Mouse (Mus musculus): ENCODE data around the gene Fxr2. TPM values are rescaled to one million over a fixed set of nuclear protein-coding genes. Genes with fewer than 3 reads are reported as not detected.
A peak's percentile ranks its signal among the peaks of the same experiment; 100 is the strongest.

Fxr2 gene
- polyA plus RNA-seq, 1 experiment = 85.8 TPM

- DNase-seq (ENCODE audit: low spot score) = no peak
These were observed 24.0 kb downstream of the Fxr2 start for GRCm38 (mm10) chr11:69656617-69657461.

- no peak for DNase-seq (ENCODE audit: low spot score)
These were observed 24.7 kb downstream of the Fxr2 start for GRCm38 (mm10) chr11:69657462-69657881.

DNA sequence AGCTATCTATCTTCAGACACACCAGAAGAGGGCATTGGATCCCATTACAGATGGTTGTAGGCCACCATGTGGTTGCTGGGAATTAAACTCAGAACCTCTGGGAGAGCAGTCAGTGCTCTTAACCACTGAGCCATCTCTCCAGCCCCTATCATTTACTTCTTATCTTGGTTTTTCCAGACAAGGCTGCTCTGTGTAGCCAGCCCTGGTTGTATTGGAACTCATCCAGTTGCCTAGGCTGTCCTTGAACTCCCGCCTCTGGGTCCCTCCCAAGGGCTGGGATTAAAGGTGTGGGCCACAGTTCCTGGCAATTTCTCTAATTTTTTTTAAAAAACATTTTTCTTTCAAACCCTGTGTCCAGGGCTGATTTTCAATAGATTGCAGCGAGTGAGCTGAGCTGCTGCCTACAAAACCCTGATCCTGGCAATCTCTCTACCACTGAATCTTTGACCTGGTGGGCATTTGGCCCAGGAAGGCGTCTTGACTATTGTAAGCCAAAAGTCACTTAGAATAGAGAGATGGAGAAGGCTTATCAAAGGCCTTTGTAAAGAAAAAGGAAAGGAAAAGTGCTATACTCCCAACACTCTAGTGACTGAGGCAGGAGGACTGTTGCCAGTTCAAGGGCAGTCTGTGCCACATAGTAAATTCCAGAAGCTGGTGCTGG, 28.6 kb downstream of the Fxr2 start:
- no peak for DNase-seq (ENCODE audit: low spot score)

DNA sequence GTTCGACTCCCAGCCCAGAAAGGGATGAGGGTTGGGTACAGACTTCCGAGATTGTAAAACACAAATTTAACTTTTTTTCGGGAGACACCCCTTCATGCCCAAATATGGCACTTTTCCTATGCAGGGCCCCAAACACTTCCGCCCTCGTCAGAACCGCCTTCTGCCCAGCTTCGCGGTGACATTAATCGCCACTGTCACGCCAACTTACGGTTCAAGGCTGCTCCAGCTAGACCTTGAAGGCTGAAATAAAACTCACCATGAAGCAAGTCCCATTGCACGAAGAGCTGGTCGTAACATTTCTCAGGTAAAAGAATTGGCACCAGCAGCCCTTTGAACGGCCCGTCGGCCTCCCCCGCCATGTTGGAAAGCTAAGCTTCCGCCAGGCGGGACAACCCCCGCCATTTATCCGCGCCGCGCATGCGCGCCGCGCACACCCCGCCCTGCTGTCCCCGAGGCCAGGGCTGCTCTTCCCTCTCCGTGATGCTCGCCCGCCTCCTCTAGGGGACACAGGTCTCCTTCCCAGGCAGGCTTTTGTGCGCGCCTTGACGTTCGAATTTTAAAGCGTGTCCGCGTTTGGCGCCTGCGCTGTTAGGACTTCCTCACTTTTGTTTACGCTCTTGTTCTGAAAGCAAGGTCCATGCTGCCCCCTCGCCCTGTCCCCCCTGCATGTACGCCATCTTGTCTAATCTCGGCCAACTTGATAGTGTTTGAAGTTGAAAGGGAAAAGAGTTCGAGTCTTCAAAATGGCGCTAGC, 29.6 kb downstream of the Fxr2 start, which contains the start of gene Mpdu1:
Gene Mpdu1 (minus strand): TSS at position 430 of the 754 bp plus-strand sequence.
- DNase-seq (ENCODE audit: low spot score) = peak; percentile 91

- no peak for DNase-seq (ENCODE audit: low spot score)
These were observed 30.3 kb downstream of the Fxr2 start for GRCm38 (mm10) chr11:69662967-69663671.

DNA sequence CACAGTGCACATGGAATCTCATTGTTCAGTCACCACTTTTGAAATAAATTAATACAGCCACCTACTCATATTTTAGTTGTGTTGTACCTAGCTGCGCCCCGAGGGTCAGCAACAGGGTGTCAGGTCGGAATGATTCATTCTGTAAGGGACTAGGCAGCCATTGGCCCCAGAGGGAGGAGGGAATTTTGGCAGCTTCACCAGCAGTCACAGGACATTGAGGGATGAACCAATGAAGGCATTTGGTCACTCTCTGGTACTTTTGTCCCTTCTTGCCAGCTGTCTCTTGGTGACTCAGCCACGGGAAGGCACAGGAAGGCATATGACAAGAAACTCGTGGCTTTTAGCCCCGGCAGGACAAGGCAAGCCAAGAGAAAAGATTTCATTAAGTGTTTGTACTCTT, 31.0 kb downstream of the Fxr2 start:
- no peak for DNase-seq (ENCODE audit: low spot score)

- DNase-seq (ENCODE audit: low spot score) = no peak
These were observed 32.1 kb downstream of the Fxr2 start for GRCm38 (mm10) chr11:69664841-69665240.

DNA sequence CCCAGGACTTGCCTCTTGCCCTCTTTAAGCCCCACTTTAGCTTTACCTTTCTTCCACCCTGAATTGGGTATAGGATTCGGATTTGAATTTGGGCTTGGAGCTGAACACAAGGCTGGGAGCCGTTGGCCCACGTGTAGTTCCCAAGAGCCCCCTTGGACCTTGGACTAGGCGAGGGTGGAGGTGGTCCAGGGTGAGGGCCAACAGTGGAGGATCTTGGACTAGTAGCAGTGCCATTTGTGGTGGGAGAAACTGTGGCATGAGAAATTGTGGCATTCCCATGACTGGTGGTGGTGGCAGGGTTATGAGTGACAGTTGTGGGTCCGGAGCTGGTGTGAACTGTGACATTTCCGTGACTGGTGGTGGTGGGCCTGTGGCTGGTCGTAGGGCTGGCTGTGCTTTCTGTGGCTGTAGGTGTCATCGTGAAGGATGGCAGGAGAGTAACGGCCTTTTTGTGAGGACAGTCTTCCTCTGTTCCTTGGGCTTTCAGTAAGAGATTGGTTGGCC, 32.7 kb downstream of the Fxr2 start:
- DNase-seq (ENCODE audit: low spot score) = no peak

DNA sequence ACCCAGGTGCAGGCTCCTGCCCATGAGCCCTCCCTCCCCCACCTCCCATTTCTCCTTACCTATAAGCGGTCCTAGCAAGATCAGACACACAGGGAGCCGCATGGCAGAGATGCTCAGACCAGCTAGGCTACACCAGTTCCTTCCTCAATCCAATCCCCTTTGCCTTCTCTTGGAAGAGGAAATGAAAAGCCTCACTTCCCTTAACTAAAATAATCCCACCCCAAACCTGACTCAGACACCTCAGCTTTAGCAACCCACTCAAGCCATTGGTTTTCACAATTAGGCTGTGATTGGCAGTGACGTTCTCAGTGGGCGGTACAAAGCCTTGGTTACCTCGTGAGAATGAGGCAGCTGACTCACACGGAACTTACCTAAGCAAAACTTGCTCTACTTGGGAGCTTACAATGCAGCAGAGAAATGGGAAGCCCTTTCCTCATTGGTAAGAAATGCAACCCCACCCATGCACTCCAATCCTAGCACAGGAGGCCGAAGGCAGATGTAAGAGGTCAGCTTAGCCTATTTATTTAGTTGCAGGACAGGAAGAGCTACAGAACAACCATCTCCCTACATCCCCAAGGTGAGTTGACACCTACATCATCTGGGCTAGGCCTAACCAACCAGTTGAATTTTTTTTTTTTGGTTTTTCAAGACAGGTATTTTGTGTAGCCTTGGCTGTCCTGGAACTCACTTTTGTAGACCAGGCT, 33.3 kb downstream of the Fxr2 start, which contains the start of gene Cd68:
Gene Cd68 (minus strand): TSS at position 193 of the 704 bp plus-strand sequence.
- DNase-seq (ENCODE audit: low spot score) = no peak

GRCm38 (mm10) chr11:69666665-69667005, 33.8 kb downstream of the Fxr2 start:
- DNase-seq (ENCODE audit: low spot score) = no peak

GRCm38 (mm10) chr11:69670786-69671725, 38.3 kb downstream of the Fxr2 start:
- DNase-seq (ENCODE audit: low spot score) = peak; percentile 89

DNA sequence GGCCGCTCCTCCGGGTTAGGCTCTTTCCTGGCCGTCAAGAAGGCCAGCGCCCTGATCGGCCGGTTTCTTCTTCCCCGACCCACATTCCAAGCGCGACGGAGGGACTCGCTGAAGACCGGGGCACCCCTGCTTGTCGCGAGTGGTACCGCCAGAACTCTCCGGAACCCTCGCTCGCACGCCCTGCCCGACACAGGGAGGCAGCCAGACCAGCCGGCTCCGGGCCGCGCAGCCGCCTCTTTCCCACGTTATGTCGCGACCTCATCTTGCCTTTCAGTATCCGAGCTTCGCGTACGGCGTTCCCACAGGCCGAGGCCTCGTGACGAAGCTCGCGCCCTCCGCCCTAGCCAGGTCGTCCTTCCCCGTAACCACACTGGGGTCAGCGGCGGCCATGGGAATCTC, 38.9 kb downstream of the Fxr2 start:
- DNase-seq (ENCODE audit: low spot score) = no peak

- DNase-seq (ENCODE audit: low spot score) = peak; percentile 97
These were observed 39.5 kb downstream of the Fxr2 start, which contains the start of gene Eif4a1 for GRCm38 (mm10) chr11:69672211-69672706. Eif4a1 (minus strand) TSS chr11:69672423.

DNA sequence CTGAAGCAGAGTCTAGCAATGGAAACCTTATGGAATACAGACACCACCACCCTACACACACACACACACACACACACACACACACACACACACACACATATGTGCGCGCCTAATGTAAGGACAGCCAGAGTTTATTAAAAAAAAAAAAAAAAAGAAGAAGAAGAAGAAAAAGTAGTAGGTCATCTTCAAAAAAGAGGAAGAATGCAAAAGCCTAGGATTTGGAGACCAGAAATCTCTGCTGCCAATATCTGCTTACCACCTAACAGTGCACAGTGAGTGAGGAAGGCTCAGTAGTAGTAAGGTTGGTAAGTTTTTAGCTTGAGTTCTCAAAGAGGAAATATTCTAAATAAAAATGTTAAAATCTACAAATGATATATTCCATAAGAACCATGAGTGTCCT, 46.4 kb downstream of the Fxr2 start:
- no peak for DNase-seq (ENCODE audit: low spot score)

DNA sequence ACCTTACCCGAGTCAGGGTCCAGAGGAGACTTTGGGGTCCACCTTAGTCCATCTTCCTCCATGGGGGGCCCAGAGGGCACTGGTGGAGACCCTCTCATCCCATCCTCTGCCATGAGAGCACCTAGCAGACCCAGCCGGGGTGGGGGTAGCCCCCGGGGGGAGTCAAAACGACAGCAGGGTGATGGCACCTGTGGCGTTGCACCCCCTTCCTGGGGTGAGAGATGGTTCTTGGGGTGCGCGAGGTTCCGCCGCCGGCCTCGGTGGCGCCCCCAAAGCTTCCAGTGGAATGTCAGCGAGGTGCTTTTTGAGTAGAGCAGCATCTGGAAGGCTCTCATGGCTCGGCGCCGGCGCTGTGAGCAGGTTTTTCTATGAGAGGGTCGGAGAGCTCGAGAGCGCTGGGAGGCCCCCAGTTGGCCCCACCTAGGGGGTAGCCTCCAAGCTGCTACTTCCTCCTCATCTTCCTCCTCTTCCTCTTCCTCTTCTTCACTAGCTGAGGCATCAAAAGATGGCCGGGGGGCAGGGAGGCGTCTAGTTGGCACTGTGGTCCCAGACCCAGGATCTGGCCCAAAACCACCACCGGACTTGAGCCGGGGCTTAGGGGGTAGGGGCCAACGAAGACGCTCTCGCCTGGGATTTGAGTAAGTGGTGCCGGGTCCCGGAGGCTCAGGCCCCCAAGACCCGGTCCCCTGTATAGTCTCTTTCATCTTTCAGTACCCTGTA, 47.5 kb downstream of the Fxr2 start:
- DNase-seq (ENCODE audit: low spot score) = no peak

DNA sequence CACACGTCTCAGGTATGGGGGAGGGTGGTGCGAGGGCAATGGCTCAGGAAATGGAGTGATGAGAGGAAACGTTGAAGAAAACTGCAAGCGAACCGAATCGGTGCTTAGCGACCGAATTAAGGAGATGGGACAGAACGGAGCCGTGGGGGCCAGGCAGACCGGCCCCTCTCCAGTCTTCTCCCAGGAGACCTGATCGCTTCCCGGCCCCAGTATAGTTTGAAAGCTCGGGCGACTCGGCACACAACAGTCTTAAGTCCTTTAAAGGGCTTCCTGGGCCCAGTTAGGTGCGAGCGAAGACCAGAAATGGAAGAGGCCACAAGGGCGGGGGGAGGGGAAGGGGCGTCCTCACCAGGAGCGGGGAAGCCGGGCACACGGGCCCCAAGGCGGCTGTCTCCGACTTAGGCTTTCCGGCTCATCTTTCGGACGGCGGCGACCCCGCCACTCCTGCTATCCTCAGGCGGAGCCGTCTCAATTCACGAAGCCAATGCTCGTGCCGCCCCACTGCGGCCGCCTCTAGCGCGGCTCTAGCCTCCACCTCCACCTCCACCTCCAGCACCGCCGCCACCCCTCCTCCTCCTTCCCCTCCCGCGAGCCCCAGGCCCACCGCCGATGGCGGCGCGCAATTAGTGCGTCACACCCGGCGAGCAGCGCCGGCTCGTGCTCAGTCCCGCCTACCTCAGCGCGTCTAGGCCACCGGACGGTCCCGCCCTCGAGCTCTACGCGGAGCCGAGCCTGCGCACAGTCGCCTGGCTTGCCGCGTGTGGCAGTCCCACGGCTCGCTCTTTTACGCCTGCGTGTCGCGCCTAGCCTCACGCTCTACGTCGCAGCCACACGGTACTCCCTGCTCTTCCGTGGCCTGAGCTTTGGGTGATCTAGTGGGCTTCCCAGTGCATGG, 48.8 kb downstream of the Fxr2 start, which contains the start of gene Senp3:
Gene Senp3 (minus strand): TSS at position 771 of the 895 bp plus-strand sequence.
- DNase-seq (ENCODE audit: low spot score) = peak; percentile 93

DNA sequence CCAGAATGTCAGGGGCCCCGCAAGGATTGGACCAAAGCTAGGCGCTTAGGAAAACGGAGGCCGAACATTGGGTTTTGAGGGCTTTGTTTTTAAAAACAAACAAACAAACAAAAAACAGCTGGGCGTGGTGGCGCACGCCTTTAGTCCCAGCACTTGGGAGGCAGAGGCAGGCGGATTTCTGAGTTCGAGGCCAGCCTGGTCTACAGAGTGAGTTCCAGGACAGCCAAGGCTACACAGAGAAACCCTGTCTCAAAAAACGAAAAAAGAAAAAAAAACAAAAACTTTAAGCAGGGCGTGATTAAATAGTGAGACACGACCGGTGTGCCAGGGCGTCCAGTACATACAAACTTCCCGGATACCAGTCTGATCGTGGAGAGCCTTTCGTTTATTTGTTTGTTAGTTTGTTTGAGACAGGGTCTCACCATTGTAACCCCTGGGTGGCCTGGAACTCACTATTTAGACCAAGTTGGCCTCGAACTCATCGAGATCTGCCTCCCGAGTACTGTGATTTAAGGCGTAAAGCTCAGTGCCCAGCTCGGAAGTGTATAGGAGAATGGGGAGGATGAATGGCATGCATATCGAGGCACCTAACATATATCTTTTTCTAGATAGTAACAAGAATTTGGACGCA, 49.5 kb downstream of the Fxr2 start:
- DNase-seq (ENCODE audit: low spot score) = no peak
